Mouse (Mus musculus): ENCODE results near the gene Tdp1.
A peak's percentile ranks its signal among the peaks of the same experiment; 100 is the strongest.

Gene Tdp1

DNA sequence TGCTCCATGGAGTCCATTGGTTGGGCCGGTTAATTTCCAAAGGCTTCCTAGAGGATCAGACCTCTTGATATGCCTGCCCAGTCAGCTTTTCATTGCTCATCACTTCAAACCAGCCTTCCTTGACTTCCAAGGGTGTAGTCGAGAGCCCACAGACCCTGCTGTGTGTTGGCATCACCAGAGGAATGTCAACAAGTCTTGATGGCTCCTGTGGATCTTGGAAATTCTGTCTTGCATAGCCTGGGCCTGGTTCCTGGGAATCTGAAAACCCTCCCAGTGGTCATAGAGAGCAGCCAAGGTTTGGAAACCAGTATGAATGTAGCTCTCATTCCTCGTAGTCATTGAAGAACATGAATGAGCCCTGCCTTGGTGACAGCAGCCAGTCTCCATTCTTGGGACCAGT is 116.9 kb downstream of the Tdp1 start:
- DNase-seq = no peak

DNA sequence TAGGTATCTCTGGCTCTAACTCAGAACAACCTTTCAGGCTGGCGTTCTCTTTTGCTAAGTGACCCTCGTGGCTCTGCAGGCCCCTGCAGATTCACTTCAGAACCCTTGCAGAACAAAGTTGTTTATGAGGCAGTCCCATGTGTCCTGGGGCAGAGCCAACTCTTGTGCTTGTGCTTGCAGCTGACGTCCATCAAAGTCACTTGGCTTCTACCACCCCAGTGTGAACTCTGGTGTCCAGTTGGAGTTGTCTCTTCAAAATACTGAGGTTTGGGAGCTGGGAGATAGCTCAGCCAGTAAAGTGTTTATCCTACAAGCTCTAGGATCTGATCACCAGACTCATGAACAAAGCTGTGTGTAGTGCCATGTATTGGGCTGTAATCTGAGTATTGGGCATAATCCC is 117.6 kb downstream of the Tdp1 start:
- peak in 1 of 2 experiments; percentile 8 for DNase-seq

DNA sequence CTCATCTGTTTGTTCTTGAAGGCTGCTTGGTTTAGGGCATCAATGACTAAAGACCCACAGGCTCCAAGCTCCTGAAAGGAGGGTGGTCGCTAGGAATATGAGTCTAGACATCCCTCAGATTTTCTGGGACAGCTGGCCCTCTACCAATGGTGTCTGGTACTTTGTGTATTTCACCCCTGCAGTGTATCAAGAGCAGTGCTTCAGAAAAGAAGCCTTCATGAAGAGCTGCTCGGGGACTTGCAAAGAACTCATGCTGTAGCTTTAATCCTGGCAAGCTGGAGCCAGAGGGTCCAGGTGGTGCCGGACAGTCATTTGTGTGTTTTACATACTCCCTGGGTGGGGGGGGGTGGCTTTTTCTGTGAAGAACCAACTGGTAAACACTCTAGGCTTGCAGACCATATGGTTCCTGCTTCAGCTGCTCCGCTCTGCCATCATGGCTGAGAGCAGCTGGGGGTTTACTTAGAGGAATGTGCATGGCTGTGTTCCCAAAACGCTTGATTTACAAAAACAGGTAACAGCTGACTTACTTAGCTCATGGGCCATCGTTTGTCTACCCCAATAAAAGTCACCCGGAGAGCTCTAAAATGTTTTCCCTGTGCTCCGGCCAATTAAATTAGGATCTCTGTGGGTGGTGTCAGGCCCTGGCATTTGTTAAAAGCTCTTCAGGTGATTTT is 118.7 kb downstream of the Tdp1 start:
- DNase-seq = peak; percentile 53 to 55

Measured in cerebellum, postnatal 36 days (tissue).